Mouse (Mus musculus): ENCODE data around the gene Nt5dc1.
"Not testable (repeated sequence)": the region's sequence is repeated elsewhere in the genome, so short reads cannot be mapped to it uniquely, and the experiment has no call there.

The Nt5dc1 gene

GRCm38 (mm10) chr10:34312536-34312935 is 105.8 kb downstream of the Nt5dc1 start:
- in situ Hi-C loops (cut with MboI, MseI) = no loop called here

- in situ Hi-C loops (cut with MboI, MseI) = no loop called here
Measured at GRCm38 (mm10) chr10:34309915-34310685, 108.3 kb downstream of the Nt5dc1 start.

- in situ Hi-C loops (cut with MboI, MseI) = no loop called here
Measured at GRCm38 (mm10) chr10:34307070-34307469, 111.3 kb downstream of the Nt5dc1 start.

GRCm38 (mm10) chr10:34300368-34300767 is 118.0 kb downstream of the Nt5dc1 start:
- in situ Hi-C loops (cut with MboI, MseI) = no loop called here

- in situ Hi-C loops (cut with MboI, MseI) = loop anchor here (10.0 kb wide), 1 partner anchor 117 kb away; the partner anchor contains the start of gene Nt5dc1
Measured at GRCm38 (mm10) chr10:34297980-34298753, 120.2 kb downstream of the Nt5dc1 start.

- in situ Hi-C loops (cut with MboI, MseI) = loop anchor here (10.0 kb wide), 1 partner anchor 117 kb away; the partner anchor contains the start of gene Nt5dc1
Measured at GRCm38 (mm10) chr10:34297299-34297979, 120.9 kb downstream of the Nt5dc1 start, which contains the start of gene Tspyl4. TSS of gene Tspyl4 (plus strand) at chr10:34297442.

GRCm38 (mm10) chr10:34296911-34297298 is 121.4 kb downstream of the Nt5dc1 start:
- in situ Hi-C loops (cut with MboI, MseI) = loop anchor here (10.0 kb wide), 1 partner anchor 118 kb away; the partner anchor contains the start of gene Nt5dc1

GRCm38 (mm10) chr10:34282420-34283238 is 135.7 kb downstream of the Nt5dc1 start:
- in situ Hi-C loops (cut with MboI, MseI) = no loop called here

GRCm38 (mm10) chr10:34281962-34282388 is 136.4 kb downstream of the Nt5dc1 start, which contains the start of gene Tspyl1:
TSS of gene Tspyl1 (plus strand) at chr10:34282190.
- in situ Hi-C loops (cut with MboI, MseI) = no loop called here

GRCm38 (mm10) chr10:34281211-34281961 is 137.0 kb downstream of the Nt5dc1 start:
- in situ Hi-C loops (cut with MboI, MseI) = no loop called here

GRCm38 (mm10) chr10:34280591-34281175 is 137.7 kb downstream of the Nt5dc1 start:
- in situ Hi-C loops (cut with MboI, MseI) = no loop called here

GRCm38 (mm10) chr10:34271681-34272080 is 146.7 kb downstream of the Nt5dc1 start:
- in situ Hi-C loops (cut with MboI, MseI) = no loop called here

GRCm38 (mm10) chr10:34267312-34268070 is 150.9 kb downstream of the Nt5dc1 start:
- in situ Hi-C loops (cut with MboI, MseI) = no loop called here

GRCm38 (mm10) chr10:34265106-34265505 is 153.2 kb downstream of the Nt5dc1 start:
- in situ Hi-C loops (cut with MboI, MseI) = no loop called here

- in situ Hi-C loops (cut with MboI, MseI) = not testable (repeated sequence)
Measured at GRCm38 (mm10) chr10:34252833-34253232, 165.5 kb downstream of the Nt5dc1 start.

- in situ Hi-C loops (cut with MboI, MseI) = no loop called here
Measured at GRCm38 (mm10) chr10:34249594-34249993, 168.8 kb downstream of the Nt5dc1 start.

GRCm38 (mm10) chr10:34247757-34248156 is 170.6 kb downstream of the Nt5dc1 start:
- in situ Hi-C loops (cut with MboI, MseI) = no loop called here

- in situ Hi-C loops (cut with MboI, MseI) = no loop called here
Measured at GRCm38 (mm10) chr10:34246106-34246505, 172.2 kb downstream of the Nt5dc1 start.

- in situ Hi-C loops (cut with MboI, MseI) = no loop called here
Measured at GRCm38 (mm10) chr10:34244745-34245144, 173.6 kb downstream of the Nt5dc1 start.
